Comparison of ENCODE assay signal across 14 mouse cellular contexts in the genomic region with DNA sequence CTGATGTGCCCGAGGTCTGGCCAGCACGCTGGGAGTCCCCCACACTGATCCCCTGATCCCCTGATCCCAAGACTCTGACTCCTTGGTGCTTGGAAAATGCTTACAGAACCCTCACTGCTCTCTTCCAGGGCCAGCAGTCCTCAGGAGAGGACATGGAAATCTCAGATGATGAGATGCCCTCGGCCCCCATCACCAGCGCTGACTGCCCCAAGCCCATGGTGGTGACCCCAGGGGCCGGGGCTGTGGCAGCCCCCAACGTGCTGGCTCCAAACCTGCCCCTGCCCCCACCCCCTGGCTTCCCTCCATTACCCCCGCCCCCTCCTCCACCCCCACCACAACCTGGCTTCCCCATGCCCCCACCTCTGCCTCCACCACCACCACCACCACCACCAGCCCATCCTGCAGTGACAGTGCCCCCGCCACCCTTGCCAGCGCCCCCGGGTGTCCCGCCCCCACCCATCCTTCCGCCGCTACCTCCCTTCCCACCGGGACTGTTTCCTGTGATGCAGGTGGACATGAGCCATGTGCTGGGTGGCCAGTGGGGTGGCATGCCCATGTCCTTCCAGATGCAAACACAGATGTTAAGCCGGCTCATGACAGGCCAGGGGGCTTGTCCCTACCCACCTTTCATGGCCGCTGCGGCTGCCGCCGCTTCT. TPM values are rescaled to one million over a fixed set of nuclear protein-coding genes. Genes with fewer than 3 reads are reported as not detected.
DNase-seq lines count a peak whose midpoint lies in the region; ATAC-seq and TF ChIP-seq lines count a peak whose summit lies in the region.
"Had no signal": no experiment of that assay in that cellular context is flagged by ENCODE, and none has a peak within 500 bp of the region (broad histone marks: within the 10 kb centered on the region; RNA-seq: fewer than 3 reads in every experiment).

No protein-coding gene starts in this region.

- H3K4me2 ChIP-seq in kidney, embryonic 15.5 days: peak overlapping the region; percentile 56; the same call in 1 of the 2 replicates

- H3K4me3 ChIP-seq in cerebellum, adult 2 months (replicated peaks; ENCODE audit: insufficient read depth, low read depth, low read length): no peak overlapping the region
- no peak overlapping the region for H3K4me3 ChIP-seq in kidney, embryonic 15.5 days (replicated peaks)
- H3K4me3 ChIP-seq in thymus, adult 2 months (ENCODE audit: control insufficient read depth, insufficient read depth, low read length): 0 out of 2 replicates have a peak overlapping the region, but pooled peaks have one; percentile 71

- no peaks in the 10 kb centered on the region for H3K27me3 ChIP-seq in cerebellum, adult 2 months (ENCODE audit: control insufficient read depth, insufficient read depth, low read length)
- no peaks in the 10 kb centered on the region for H3K27me3 ChIP-seq in kidney, embryonic 15.5 days
- H3K27me3 ChIP-seq in thymus, adult 2 months (ENCODE audit: control insufficient read depth, insufficient read depth, low read length): no peaks in the 10 kb centered on the region

- no peaks in the 10 kb centered on the region for H3K9me3 ChIP-seq in kidney, embryonic 15.5 days (replicated peaks)

- H3K4me1 ChIP-seq in cerebellum, adult 2 months (ENCODE audit: control insufficient read depth, insufficient read depth, low read length): peaks cover 22% of the 10 kb centered on the region
- H3K4me1 ChIP-seq in kidney, embryonic 15.5 days: peaks cover 39% of the 10 kb centered on the region
- H3K4me1 ChIP-seq in thymus, adult 2 months (replicated peaks; ENCODE audit: control insufficient read depth, insufficient read depth, low read length): peaks cover 51% of the 10 kb centered on the region

- 83% methylated on average over 18 of the region's 19 CpGs for WGBS in cerebellum, adult 2 months
- 84% methylated on average over 19 of the region's 19 CpGs for WGBS in kidney, embryonic 15.5 days
- WGBS in thymus, adult 2 months: 90% methylated on average over 19 of the region's 19 CpGs

- no peak overlapping the region for H3K9ac ChIP-seq in kidney, embryonic 15.5 days

- peaks cover 87% of the 10 kb centered on the region for H3K36me3 ChIP-seq in kidney, embryonic 15.5 days
- peaks cover 38% of the 10 kb centered on the region for H3K36me3 ChIP-seq in thymus, adult 2 months (ENCODE audit: control insufficient read depth, insufficient read depth, low read length)

- no peak for TF ChIP-seq POLR2A in cerebellum, adult 2 months (IDR thresholded peaks at IDR 0.05; ENCODE audit: borderline replicate concordance, insufficient read depth, low read length)
- TF ChIP-seq POLR2A in thymus, adult 2 months (IDR thresholded peaks at IDR 0.05; ENCODE audit: control insufficient read depth, extremely low read depth, insufficient read depth, low read length, poor library complexity): no peak

- no peak for TF ChIP-seq CTCF in cerebellum, adult 2 months (IDR thresholded peaks at IDR 0.05; ENCODE audit: borderline replicate concordance, insufficient read depth, low read depth, low read length)
- no peak for TF ChIP-seq CTCF in thymus, adult 2 months (IDR thresholded peaks at IDR 0.05; ENCODE audit: borderline replicate concordance, control insufficient read depth, extremely low read depth, insufficient read depth, low read length, poor library complexity)

- H3K27ac ChIP-seq in cerebellum, adult 2 months (ENCODE audit: insufficient read depth, low read length): no peak overlapping the region
- H3K27ac ChIP-seq in kidney, embryonic 15.5 days: 0 out of 2 replicates have a peak overlapping the region, but pooled peaks have one; percentile 64
- H3K27ac ChIP-seq in thymus, adult 2 months (ENCODE audit: control insufficient read depth, insufficient read depth, low read length): peak overlapping the region; percentile 100
- H3K27ac ChIP-seq: hindbrain, embryonic 14.5 days had no signal

- DNase-seq in cerebellum, adult 11-12 months: peak; percentile 47
- no peak for DNase-seq in cerebellum, adult 2 months
- DNase-seq in kidney, postnatal 10 days: no peak
- DNase-seq in thymus, adult 2 months: no peak
- DNase-seq in thymus, postnatal 4 days: no peak
- DNase-seq: gastrocnemius, postnatal 25 days; right cerebral cortex, postnatal 25 days had no signal

- no peak for ATAC-seq in kidney, embryonic 15.5 days (replicated peaks; ENCODE audit: low FRiP score)
- ATAC-seq in inflammation-experienced regulatory T-cells, adult 6 months: no peak
- no peak for ATAC-seq in frontal cortex, adult (ENCODE audit: low TSS enrichment)

RNA-seq across cellular contexts. Expression of a gene that starts 9.8 kb away (rescaled TPM):
- polyA plus RNA-seq in cerebellum, adult 2 months (2012; rRNA removed): 14.9 and 17.0 TPM in 2 replicates
- 11.0 and 11.1 TPM in 2 replicates for polyA plus RNA-seq in kidney, embryonic 15.5 days (2015; fragmentation: Nextera tagmentation; extraction: Ambion mirVana)
- polyA plus RNA-seq in thymus, adult 2 months (2012; rRNA removed): 45.5 and 66.9 TPM in 2 replicates
- polyA plus RNA-seq in inflammation-experienced regulatory T-cells, adult 6 months (2017; shearing (Covaris generic)): 10 to 100 TPM; 13.0 to 17.7 (median 16.0) TPM

RNA-seq across cellular contexts. Expression of a gene that starts 17.4 kb away (rescaled TPM):
- 28.4 and 29.9 TPM in 2 replicates for polyA plus RNA-seq in cerebellum, adult 2 months (2012; rRNA removed)
- 82.5 and 90.5 TPM in 2 replicates for polyA plus RNA-seq in kidney, embryonic 15.5 days (2015; fragmentation: Nextera tagmentation; extraction: Ambion mirVana)
- 32.7 and 34.7 TPM in 2 replicates for polyA plus RNA-seq in thymus, adult 2 months (2012; rRNA removed)
- polyA plus RNA-seq in inflammation-experienced regulatory T-cells, adult 6 months (2017; shearing (Covaris generic)): 10 to 100 TPM; 36.1 to 40.9 (median 39.8) TPM

RNA-seq across cellular contexts. Expression of a gene that starts 19.3 kb away (rescaled TPM):
- polyA plus RNA-seq in cerebellum, adult 2 months (2012; rRNA removed): 27.0 and 32.3 TPM in 2 replicates
- polyA plus RNA-seq in kidney, embryonic 15.5 days (2015; fragmentation: Nextera tagmentation; extraction: Ambion mirVana): 3.0 and 3.6 TPM in 2 replicates
- 45.1 and 51.9 TPM in 2 replicates for polyA plus RNA-seq in thymus, adult 2 months (2012; rRNA removed)
- polyA plus RNA-seq in inflammation-experienced regulatory T-cells, adult 6 months (2017; shearing (Covaris generic)): 10 to 100 TPM; 62.4 to 71.7 (median 66.6) TPM

RNA-seq across cellular contexts. Expression of a gene that starts 30.7 kb away (rescaled TPM):
- not detected in 2 replicates for polyA plus RNA-seq in cerebellum, adult 2 months (2012; rRNA removed)
- 0.99 and 1.5 TPM in 2 replicates for polyA plus RNA-seq in kidney, embryonic 15.5 days (2015; fragmentation: Nextera tagmentation; extraction: Ambion mirVana)
- 1.5 and 6.0 TPM in 2 replicates for polyA plus RNA-seq in thymus, adult 2 months (2012; rRNA removed)
- not detected for polyA plus RNA-seq in inflammation-experienced regulatory T-cells, adult 6 months (2017; shearing (Covaris generic))
- polyA plus RNA-seq: cortical plate, adult 2 months; heart, embryonic 14.5 days; hindbrain, embryonic 14.5 days; stomach, embryonic 14.5 days had no signal
